Mouse (Mus musculus): ENCODE measurements around the gene Kpna1. TPM values are rescaled to one million over a fixed set of nuclear protein-coding genes. Genes with fewer than 3 reads are reported as not detected.

Kpna1 gene
- polyA plus RNA-seq, 1 experiment: 48.2 TPM

DNA sequence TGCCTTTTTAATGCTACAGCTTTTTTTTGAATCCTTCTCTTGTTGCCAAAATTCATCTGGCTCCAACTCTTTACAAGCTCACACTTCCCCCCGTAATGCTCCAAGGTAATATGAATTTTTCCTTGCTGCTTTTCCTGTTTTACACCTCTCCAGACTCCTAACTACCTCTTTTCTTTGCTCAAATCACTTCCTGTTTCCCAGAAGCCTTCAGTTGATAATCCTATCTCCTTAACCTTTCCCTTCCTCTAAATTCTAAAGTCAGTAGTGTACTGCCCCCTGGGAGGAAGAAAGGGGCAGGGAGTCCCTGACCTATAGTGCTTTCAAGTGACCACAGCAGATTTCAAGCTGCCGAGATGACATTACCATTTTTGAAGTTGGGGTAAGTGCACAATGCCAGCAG lies 89.1 kb downstream of the Kpna1 start:
- no peak for DNase-seq (ENCODE audit: extremely low spot score in 1 of 2, low spot score in 1 of 2)

DNA sequence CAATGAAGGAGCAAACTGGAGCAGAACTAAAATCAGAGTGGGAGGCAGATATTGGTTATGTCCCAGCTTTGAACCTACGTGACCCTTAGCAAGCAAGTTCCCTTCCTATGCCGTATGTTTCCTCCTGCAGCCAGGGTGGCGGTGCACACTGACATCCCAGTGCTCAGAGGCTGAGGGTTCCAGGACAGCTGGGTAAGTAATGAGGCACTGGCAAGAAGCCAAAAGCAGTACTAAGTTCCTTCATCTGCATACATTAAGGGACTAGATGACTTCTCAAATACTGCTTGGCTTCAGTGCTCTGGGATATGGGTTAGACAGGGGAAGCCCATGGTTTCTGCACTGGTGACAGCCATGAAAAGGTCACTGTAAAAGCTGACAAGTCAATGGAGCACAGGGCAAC lies 89.8 kb downstream of the Kpna1 start:
- no peak for DNase-seq (ENCODE audit: extremely low spot score in 1 of 2, low spot score in 1 of 2)

DNA sequence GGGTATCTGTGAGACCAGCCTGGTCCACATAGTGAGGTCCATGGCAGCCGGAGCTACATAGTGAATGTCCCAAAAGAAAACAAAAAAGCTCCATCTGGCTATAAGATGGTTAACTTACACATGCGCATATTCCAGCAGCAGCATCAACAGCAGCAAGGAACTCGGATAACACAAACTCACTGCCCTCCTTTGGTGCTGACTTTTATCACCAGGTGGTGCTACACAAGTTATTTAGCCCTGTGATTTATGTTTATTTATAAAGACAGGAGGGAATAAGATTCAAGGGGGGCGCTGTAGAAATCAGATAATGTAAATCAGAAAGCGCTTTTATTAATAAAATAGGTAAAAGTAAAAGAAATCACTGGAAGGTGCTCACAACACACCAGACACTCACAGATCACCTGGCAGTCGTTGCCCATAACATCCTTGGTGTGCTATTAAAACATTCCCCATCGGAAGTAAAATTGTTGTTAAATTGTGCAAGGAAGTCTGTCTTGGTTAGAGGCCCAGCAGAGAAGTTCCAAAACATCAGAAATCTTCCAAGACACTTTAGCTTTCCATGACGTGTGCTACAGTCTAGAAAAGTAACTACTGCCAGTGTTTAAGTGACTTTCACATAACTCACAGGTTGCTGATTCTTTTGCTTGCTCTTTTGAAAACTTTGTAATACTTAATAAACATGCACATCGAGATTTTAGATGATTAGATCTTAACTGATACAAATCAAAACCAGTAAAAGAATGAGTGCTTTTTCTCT lies 91.4 kb downstream of the Kpna1 start:
- no peak for DNase-seq (ENCODE audit: extremely low spot score in 1 of 2, low spot score in 1 of 2)

DNA sequence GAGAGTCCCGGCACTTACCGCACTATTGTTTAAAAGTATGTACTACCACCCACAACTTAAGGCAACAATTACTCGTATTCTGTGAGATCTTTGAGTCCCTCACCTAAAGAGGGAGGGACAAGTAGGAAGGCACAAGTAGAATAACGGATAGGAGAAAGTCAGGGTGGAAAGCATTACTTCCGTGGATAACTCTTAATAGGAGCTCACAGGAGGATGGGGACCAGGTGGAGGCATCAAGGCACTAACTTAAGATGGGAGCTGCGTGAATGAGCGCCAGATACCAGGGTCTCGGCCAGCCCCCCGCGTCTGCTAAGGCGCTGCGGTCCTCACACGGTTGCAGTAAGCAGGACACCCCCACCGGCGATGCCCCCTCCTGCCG lies 92.5 kb downstream of the Kpna1 start:
- DNase-seq (ENCODE audit: extremely low spot score in 1 of 2, low spot score in 1 of 2): no peak

DNA sequence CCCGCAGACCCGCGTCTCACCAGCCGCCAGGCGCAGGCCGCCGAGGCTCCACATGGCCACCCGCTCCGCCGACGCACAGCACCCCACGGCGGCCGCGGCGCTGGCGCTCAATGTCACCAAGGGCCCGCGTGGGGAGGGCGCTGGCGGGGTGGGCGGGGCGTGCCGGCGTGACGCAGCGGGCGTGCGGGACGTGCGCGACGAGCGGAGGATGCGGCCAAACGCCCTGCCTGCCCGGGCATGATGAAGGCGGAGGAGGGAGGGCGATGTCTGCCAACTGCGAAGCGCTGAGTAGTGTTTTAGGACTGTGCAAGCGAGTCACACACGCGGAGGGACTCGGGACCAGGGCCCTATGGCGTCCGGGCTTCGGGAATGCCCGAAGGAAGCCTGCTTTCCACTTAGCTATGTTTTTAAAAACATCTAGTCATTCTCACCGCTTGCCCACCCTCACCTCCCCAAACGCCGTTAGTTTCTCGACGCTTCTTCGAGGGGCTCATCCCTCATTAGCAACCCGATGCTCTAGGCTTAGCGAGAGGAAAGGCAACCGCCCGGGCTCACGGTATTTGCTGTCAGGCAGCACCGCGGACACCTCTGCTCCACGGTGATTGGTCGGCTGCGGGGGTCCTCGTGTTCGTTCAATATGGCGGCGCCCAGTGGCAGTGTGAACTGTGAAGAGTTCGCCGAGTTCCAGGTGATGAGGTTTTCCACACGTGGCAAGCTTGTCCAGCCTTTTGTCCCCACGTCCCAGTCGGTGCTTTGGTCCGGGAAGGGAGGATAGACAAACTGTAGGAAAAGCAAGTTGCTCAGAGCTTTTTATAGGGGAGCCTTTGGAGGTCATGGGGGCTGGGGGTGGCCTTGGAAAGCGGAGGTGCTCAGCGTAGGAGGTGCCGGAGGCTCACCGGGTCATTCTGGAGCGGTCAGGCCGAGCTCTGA lies 93.2 kb downstream of the Kpna1 start, which contains the start of the genes Fam162a and Ccdc58:
TSS of gene Fam162a (minus strand) at position 145 of the 930 bp plus-strand sequence.
TSS of gene Ccdc58 (plus strand) at position 236 of the 930 bp plus-strand sequence.
- DNase-seq (ENCODE audit: extremely low spot score in 1 of 2, low spot score in 1 of 2): peak; percentile 83 to 95

DNA sequence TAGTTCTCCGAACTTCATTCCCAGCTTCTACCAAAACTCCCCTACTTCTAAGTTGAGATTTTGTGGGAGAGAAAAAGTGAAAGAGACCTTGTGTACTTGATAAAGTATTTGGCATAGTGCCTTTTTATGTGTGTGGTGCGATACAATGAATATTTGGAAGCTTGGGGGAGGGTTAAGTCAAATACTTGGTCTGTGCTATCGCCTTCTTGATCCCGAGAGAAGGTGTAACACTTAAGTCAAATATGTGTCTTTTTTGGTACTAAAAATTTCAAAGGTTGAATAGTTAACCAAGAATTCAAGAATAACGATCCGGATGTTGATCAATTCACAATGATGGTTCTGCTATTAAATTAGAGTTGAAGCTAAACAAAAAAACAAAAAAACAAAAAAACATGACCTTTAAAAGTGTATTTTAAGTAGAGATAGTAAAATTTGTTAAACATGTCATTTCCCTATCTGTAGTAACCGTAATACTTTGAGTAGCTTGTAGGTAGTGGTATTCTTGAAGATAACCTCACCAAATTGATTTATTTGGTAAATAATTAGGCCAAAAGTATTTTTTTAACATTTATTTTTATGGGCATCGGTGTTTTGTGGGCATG lies 94.0 kb downstream of the Kpna1 start:
- no peak for DNase-seq (ENCODE audit: extremely low spot score in 1 of 2, low spot score in 1 of 2)

DNA sequence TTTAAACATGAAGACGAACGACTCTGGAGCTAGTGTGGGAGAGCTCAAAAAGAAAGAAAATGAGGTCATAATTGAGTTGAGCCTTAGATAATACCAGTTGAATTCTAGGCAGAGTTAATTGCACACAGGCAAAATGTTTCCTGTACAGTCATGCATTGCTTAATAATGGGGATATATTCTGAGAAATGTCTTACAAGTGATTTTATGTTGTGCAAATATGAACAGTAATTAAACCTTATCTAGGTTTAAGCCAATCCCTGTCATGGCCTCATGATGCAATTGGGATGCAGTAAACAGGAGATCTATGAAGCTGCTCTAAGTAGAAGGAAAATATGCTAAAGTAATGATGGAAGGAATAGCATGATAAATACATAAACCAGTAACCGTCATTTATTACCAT lies 96.2 kb downstream of the Kpna1 start:
- DNase-seq (ENCODE audit: extremely low spot score in 1 of 2, low spot score in 1 of 2): no peak

DNA sequence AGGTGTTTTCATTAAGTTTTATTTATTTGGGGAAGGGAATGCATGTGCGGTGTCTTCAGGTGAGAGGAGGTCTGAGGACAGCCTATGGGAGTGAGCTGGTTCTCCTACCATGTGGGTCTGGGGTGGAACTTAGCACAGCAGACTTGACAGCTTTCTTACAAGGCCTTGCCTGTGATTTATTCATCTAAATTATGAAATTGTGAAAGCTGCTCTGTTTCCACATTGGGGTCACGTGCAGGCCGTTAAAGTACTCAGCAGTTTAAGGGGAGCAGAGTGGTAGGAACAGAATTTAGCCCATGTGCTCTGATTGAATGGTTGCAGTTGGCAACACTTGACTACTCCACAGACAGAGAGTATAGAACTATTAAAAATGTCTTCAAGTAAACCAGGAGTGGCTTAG lies 101.4 kb downstream of the Kpna1 start:
- DNase-seq (ENCODE audit: extremely low spot score in 1 of 2, low spot score in 1 of 2): no peak

Other genes with a start within 250 kb of the Kpna1 start
- gene Dirc2, start 209.4 kb upstream of the Kpna1 start, polyA plus RNA-seq (2012; rRNA removed): 56.0 and 60.0 TPM in 2 replicates
- 5.9 and 6.5 TPM in 2 replicates for gene Hspbap1, start 208.4 kb upstream of the Kpna1 start, polyA plus RNA-seq (2012; rRNA removed)
- gene Parp14, start 107.2 kb upstream of the Kpna1 start, polyA plus RNA-seq (2012; rRNA removed): 2.1 TPM in 2 replicates
- gene Parp9, start 40.3 kb upstream of the Kpna1 start, polyA plus RNA-seq (2012; rRNA removed): 3.8 and 4.5 TPM in 2 replicates
- 3.0 TPM in 2 replicates for gene Dtx3l, start 39.6 kb upstream of the Kpna1 start, polyA plus RNA-seq (2012; rRNA removed)
- gene Wdr5b, start 62.4 kb downstream of the Kpna1 start, polyA plus RNA-seq (2012; rRNA removed): 5.0 and 5.4 TPM in 2 replicates
- 99.7 and 111 TPM in 2 replicates for gene Fam162a, start 92.8 kb downstream of the Kpna1 start, polyA plus RNA-seq (2012; rRNA removed)
- gene Ccdc58, start 92.9 kb downstream of the Kpna1 start, polyA plus RNA-seq (2012; rRNA removed): 21.4 and 26.9 TPM in 2 replicates
- gene Csta1, start 152.5 kb downstream of the Kpna1 start, polyA plus RNA-seq (2012; rRNA removed): not detected in 2 replicates
- not detected in 2 replicates for gene Stfa2l1, start 178.1 kb downstream of the Kpna1 start, polyA plus RNA-seq (2012; rRNA removed)
- not detected in 2 replicates for gene Gm5483, start 205.5 kb downstream of the Kpna1 start, polyA plus RNA-seq (2012; rRNA removed)
- gene Gm5416, start 231.7 kb downstream of the Kpna1 start, polyA plus RNA-seq (2012; rRNA removed): not detected in 2 replicates
- gene 2010005H15Rik, start 242.7 kb downstream of the Kpna1 start, polyA plus RNA-seq (2012; rRNA removed): not detected in 2 replicates